16 mouse cellular contexts compared by ENCODE assay signal in the genomic region with DNA sequence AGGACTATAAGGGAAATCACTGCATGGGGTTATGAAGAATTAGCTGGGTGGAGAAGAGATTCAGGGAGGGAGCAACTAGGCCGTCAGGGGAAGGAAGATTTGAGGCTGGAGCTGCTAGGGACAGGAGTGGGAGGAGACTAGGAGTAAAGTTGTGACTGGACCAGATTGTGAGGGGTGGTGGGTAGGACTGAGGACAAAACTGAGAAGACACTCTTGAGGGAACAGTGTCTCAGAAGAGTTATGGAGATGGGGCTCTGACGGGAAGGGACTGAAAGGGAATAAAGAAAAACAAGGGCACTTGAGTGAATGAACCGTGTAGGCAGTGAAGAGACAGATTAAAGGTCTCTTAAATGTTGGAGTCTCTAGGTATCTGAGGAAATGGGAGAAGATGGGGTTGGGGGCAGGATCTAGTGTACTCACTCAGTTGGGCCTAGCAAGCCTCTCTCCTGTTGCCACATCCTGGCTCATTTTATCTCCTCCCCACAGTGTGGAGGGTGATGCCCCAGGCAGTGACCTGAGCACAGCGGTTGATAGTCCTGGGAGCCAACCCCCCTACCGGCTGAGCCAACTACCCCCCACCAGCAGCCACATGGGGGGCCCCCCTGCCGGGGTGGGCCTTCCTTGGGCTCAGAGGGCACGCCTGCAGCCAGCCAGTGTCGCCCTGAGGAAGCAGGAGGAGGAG. TPM values are rescaled to one million over a fixed set of nuclear protein-coding genes. Genes with fewer than 3 reads are reported as not detected.
A peak's percentile ranks its signal among the peaks of the same experiment; 100 is the strongest.
DNase-seq lines count a peak whose midpoint lies in the region; ATAC-seq lines count a peak whose summit lies in the region.
"Had no signal": no experiment of that assay in that cellular context is flagged by ENCODE, and none has a peak within 500 bp of the region (broad histone marks: within the 10 kb centered on the region; RNA-seq: fewer than 3 reads in every experiment).

No protein-coding gene starts in this region.

- H3K4me2 ChIP-seq in hindbrain, embryonic 16.5 days (ENCODE audit: low read length), result no peak overlapping the region
- no peak overlapping the region for H3K4me2 ChIP-seq in liver, embryonic 15.5 days
- H3K4me2 ChIP-seq: neural tube, embryonic 15.5 days had no signal

- ATAC-seq in hindbrain, embryonic 16.5 days, result no peak
- ATAC-seq in megakaryocyte, adult 5-6 weeks (ENCODE audit: poor library complexity, severe bottlenecking), result no peak
- peak; percentile 87 for ATAC-seq in common myeloid progenitor, adult 5-6 weeks (replicated peaks; ENCODE audit: low read depth, poor library complexity, severe bottlenecking)
- peak; percentile 25; the same call in 1 of the 2 replicates for ATAC-seq in liver, embryonic 15.5 days (ENCODE audit: insufficient read depth)
- ATAC-seq: inflammation-experienced regulatory T-cells, adult 6 months had no signal

- H3K4me1 ChIP-seq in hindbrain, embryonic 10.5 days (replicated peaks), result peaks cover 37% of the 10 kb centered on the region
- H3K4me1 ChIP-seq in hindbrain, embryonic 16.5 days (ENCODE audit: control insufficient read depth, insufficient read depth, low read depth, low read length), result peaks cover 14% of the 10 kb centered on the region
- peaks cover 31% of the 10 kb centered on the region for H3K4me1 ChIP-seq in megakaryocyte, embryonic 14.5 days
- no peaks in the 10 kb centered on the region; the same call in 1 of the 2 replicates for H3K4me1 ChIP-seq in liver, embryonic 15.5 days (replicated peaks)

- H3K36me3 ChIP-seq in hindbrain, embryonic 10.5 days, result no peaks in the 10 kb centered on the region
- H3K36me3 ChIP-seq in hindbrain, embryonic 16.5 days (ENCODE audit: control insufficient read depth, insufficient read depth, low read length), result no peaks in the 10 kb centered on the region
- H3K36me3 ChIP-seq in megakaryocyte, embryonic 14.5 days (replicated peaks; ENCODE audit: low read length), result no peaks in the 10 kb centered on the region
- no peaks in the 10 kb centered on the region for H3K36me3 ChIP-seq in liver, embryonic 15.5 days (replicated peaks)
- H3K36me3 ChIP-seq: G1E; neural tube, embryonic 15.5 days had no signal

- peak overlapping the region; percentile 64 for H3K27ac ChIP-seq in hindbrain, embryonic 10.5 days
- no peak overlapping the region for H3K27ac ChIP-seq in hindbrain, embryonic 16.5 days (ENCODE audit: low read depth, low read length)
- no peak overlapping the region for H3K27ac ChIP-seq in liver, embryonic 15.5 days (replicated peaks)
- H3K27ac ChIP-seq: neural tube, embryonic 15.5 days had no signal

- no peaks in the 10 kb centered on the region for H3K9me3 ChIP-seq in hindbrain, embryonic 10.5 days
- H3K9me3 ChIP-seq in hindbrain, embryonic 16.5 days (ENCODE audit: control insufficient read depth, low read length), result no peaks in the 10 kb centered on the region
- H3K9me3 ChIP-seq in megakaryocyte, embryonic 14.5 days, result no peaks in the 10 kb centered on the region
- H3K9me3 ChIP-seq in liver, embryonic 15.5 days (replicated peaks), result no peaks in the 10 kb centered on the region
- H3K9me3 ChIP-seq: G1E; neural tube, embryonic 15.5 days had no signal

- no peak overlapping the region for H3K9ac ChIP-seq in hindbrain, embryonic 16.5 days (ENCODE audit: low read depth, low read length)
- H3K9ac ChIP-seq in liver, embryonic 15.5 days, result no peak overlapping the region
- H3K9ac ChIP-seq: neural tube, embryonic 15.5 days had no signal

- WGBS in hindbrain, embryonic 10.5 days, result 31% methylated on average over 8 of the region's 8 CpGs
- 39% methylated on average over 8 of the region's 8 CpGs for WGBS in hindbrain, embryonic 16.5 days
- 35% methylated on average over 8 of the region's 8 CpGs for WGBS in liver, embryonic 15.5 days (ENCODE audit: insufficient replicate concordance)

- H3K27me3 ChIP-seq in hindbrain, embryonic 10.5 days (ENCODE audit: insufficient read depth, poor library complexity, severe bottlenecking), result peaks cover 100% of the 10 kb centered on the region
- H3K27me3 ChIP-seq in hindbrain, embryonic 16.5 days (replicated peaks; ENCODE audit: control insufficient read depth, insufficient read depth, low read length), result peaks cover 13% of the 10 kb centered on the region
- H3K27me3 ChIP-seq in megakaryocyte, embryonic 14.5 days (replicated peaks), result peaks cover 58% of the 10 kb centered on the region
- H3K27me3 ChIP-seq in liver, embryonic 15.5 days, result peaks cover 62% of the 10 kb centered on the region

- no peak for DNase-seq in hindbrain, embryonic 10.5 days (ENCODE audit: low spot score)
- no peak for DNase-seq in embryo, embryonic 10 days (ENCODE audit: low spot score)
- DNase-seq in gastrocnemius, postnatal 25 days, result no peak
- DNase-seq: adrenal gland, adult 8-10 months; heart, postnatal 36 days; left cerebral cortex, postnatal 4 days; right cerebral cortex, adult 18-20 months; thymus, postnatal 25 days had no signal

- no peak overlapping the region for H3K4me3 ChIP-seq in hindbrain, embryonic 10.5 days
- no peak overlapping the region for H3K4me3 ChIP-seq in hindbrain, embryonic 16.5 days (ENCODE audit: low read length)
- H3K4me3 ChIP-seq in megakaryocyte, embryonic 14.5 days (replicated peaks), result peak overlapping the region; percentile 10
- H3K4me3 ChIP-seq in liver, embryonic 15.5 days (replicated peaks), result no peak overlapping the region
- H3K4me3 ChIP-seq: neural tube, embryonic 15.5 days had no signal

RNA-seq across cellular contexts. Expression of a gene that starts 30.3 kb away (rescaled TPM):
- polyA plus RNA-seq in hindbrain, embryonic 10.5 days (2016; fragmentation: Nextera tagmentation; extraction: Ambion mirVana), result 62.7 and 70.6 TPM in 2 replicates
- 23.6 and 34.0 TPM in 2 replicates for polyA plus RNA-seq in hindbrain, embryonic 16.5 days (2015; fragmentation: Nextera tagmentation; extraction: Ambion mirVana)
- 42.5 and 70.8 TPM in 2 replicates for polyA plus RNA-seq in megakaryocyte, embryonic 14.5 days (2012; ENCODE audit: insufficient read depth, low replicate concordance)
- total RNA-seq in megakaryocyte, adult 5-6 weeks (2015), result 21.1 and 21.9 TPM in 2 replicates
- 29.1 and 31.0 TPM in 2 replicates for total RNA-seq in megakaryocyte, adult 5-6 weeks (2017)
- total RNA-seq in common myeloid progenitor, adult 5-6 weeks (2017), result 39.6 and 59.4 TPM in 2 replicates
- 19.6 and 24.4 TPM in 2 replicates for polyA plus RNA-seq in liver, embryonic 15.5 days (2015; fragmentation: Nextera tagmentation; extraction: Ambion mirVana)
- 10 to 100 TPM; 16.8 to 26.9 TPM for total RNA-seq in gastrocnemius, postnatal 25 days (2021)

RNA-seq across cellular contexts. Expression of a gene that starts 58.5 kb away (rescaled TPM):
- 0.88 and 1.9 TPM in 2 replicates for polyA plus RNA-seq in hindbrain, embryonic 10.5 days (2016; fragmentation: Nextera tagmentation; extraction: Ambion mirVana)
- 6.8 and 8.6 TPM in 2 replicates for polyA plus RNA-seq in hindbrain, embryonic 16.5 days (2015; fragmentation: Nextera tagmentation; extraction: Ambion mirVana)
- 7.4 and 8.8 TPM in 2 replicates for polyA plus RNA-seq in megakaryocyte, embryonic 14.5 days (2012; ENCODE audit: insufficient read depth, low replicate concordance)
- 9.0 and 10.5 TPM in 2 replicates for total RNA-seq in megakaryocyte, adult 5-6 weeks (2015)
- 5.1 and 8.7 TPM in 2 replicates for total RNA-seq in megakaryocyte, adult 5-6 weeks (2017)
- 1.1 and 3.7 TPM in 2 replicates for total RNA-seq in common myeloid progenitor, adult 5-6 weeks (2017)
- polyA plus RNA-seq in liver, embryonic 15.5 days (2015; fragmentation: Nextera tagmentation; extraction: Ambion mirVana), result 1.2 and 1.3 TPM in 2 replicates
- 10 to 100 TPM; 23.1 to 28.2 TPM for total RNA-seq in gastrocnemius, postnatal 25 days (2021)

Comparison
In these comparisons a context has a peak if more than half of its experiments do, and no peak if none do; other contexts are left out.
1. ATAC-seq: peak in common myeloid progenitor, adult 5-6 weeks (single experiment) and liver, embryonic 15.5 days (single experiment); none in hindbrain, embryonic 16.5 days (single experiment) and megakaryocyte, adult 5-6 weeks (single experiment).